Mouse (Mus musculus) heart, postnatal 0 days (tissue): ENCODE results near the gene Sgpp2.

ENCODE experiments used
- CTCF ChIP-seq: IDR thresholded peaks from 2 replicates; pipeline ENCODE4 v1.5.1; 2016; ENCODE audit warnings: antibody characterized with exemption, control low read depth, low read depth
- EP300 ChIP-seq: IDR thresholded peaks from 2 replicates; pipeline ENCODE4 v1.6.1; 2016; ENCODE audit warnings: antibody characterized with exemption, low read depth

DNA sequence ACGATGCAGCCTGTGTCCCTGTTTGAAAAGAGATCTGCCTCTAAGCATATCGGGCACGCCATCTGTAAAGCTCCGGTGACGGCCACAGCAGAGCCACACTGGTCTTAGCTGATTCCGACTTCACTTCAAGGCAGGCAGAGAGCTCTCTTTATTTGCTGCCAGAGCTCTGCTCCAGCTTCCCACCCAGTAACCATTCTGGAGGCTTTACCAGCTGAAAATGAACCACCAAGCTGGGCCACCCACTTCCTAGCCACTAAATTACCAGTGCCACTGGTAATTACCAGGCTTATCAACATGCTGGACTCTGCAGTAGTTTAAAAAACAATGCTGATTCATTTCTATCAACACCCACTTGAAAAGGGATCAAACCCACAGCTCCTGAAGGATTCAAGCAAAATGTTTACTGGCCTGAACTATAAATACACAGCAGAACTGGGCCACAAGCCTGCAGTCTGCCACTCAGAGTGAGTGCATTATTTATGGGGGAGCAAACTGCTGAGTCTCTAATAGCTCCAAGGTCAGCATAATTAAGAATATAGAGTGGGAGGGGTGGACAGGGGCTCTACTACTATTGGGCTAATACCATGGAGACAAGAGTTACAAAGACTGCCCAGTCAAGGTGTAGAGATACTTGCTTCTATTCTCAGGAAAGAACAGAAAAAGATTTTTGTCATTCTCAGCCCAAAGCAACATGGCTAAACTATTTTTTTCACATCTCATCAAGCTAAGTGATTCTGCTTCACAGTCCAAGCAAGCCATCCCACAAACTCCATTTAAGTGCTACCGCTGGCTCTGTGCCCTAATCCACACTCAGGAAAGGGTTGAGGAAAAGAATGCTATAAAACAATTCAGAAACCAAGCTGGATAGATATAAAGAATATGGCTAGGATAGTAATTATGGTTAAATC is 115.9 kb downstream of the Sgpp2 start:
- no peak for TF ChIP-seq CTCF
- TF ChIP-seq EP300 = no peak; the same call in 1 of the 2 replicates
